Mouse (Mus musculus) spleen, postnatal 10 days (tissue): ENCODE data around the gene Xrcc3.

ENCODE experiments used
- DNase-seq, 2 experiments: peaks; one replicate each; pipeline ENCODE4 v3.0.0; 2021 to 2022; ENCODE audit warnings: low spot score in 2 of 2

The Xrcc3 gene

DNA sequence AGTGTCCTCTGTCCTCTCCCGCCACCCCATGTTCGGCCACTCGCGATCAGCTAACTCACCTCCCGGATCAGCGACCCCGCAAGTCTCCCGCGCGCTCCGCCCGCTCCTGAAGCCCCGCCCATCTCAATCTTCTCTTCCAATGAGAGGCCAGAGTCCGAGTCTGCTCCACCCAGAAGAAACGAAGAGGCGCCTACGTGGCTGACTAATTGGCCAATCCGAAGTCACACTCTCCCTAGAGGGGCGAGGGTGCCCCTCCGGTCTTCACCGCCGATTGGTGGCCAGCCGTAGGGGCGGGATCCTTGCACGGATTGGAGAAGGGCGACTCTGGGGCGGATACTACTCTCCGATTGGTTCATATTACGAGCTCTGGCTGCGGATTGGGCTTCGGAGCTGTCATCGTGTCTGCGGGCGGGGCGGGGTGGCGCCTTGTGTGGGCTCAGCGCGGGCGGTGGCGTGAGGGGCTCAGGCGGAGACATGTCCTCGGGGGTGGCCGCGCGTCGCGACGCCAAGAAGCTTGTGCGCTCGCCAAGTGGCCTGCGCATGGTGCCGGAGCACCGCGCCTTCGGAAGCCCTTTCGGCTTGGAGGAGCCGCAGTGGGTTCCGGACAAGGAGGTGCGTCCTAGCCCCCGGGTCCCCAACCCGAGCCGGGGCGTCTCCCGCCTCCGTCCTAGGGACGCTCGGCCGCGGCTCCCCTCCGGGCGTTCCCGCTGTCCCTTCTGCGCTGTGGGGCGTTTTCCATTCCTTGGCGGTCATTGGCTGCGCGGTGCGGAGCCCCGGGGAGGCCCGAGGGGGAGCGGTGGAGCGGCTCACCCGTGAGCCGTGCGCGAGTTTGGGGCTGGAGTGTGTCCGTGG lies at the start of gene Xrcc3, which contains the start of gene Zfyve21:
Gene Xrcc3 (minus strand): TSS at position 108 of the 852 bp plus-strand sequence.
Gene Zfyve21 (plus strand): TSS at position 405 of the 852 bp plus-strand sequence.
- DNase-seq = peak; percentile 91 to 96

DNA sequence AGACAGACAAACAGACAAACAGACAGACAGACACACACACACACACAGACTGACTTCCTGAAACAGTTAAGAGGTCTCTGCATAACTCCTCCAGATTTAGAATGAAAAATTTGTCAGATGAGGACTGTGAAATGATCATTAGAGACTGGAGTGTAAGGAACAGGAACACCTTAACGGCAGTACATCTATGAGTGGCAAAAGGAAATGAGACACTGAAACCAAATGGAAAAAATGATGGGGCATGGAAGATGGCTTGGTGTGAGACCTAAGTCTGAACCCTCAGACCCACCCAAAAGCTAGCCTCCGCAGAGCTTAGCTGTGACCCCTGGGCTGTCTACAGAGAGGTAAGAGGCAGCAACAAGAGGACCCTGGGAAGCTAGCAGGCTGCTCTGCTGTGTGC lies 41.8 kb upstream of the Xrcc3 start:
- no peak for DNase-seq

DNA sequence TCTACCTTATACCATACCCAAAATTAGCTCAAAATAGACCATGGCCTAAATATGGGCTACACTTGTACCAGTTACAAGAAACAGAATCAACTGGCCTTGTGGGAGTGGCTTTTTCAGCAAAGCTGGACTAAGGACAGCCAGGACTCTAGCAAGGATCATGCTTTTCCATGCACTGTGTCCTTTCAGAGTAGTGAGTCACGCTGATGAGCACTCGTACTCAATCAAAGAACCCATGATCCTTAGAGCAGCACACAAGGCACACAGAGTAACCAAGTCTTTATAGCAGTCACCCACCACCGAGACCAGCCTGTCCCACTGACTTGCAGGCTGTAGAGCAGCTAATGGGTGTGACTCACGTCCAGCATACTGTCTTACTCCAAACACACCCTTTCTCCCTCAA lies 39.9 kb upstream of the Xrcc3 start:
- no peak for DNase-seq

GRCm38 (mm10) chr12:111853011-111853436 lies 39.4 kb upstream of the Xrcc3 start:
- DNase-seq = no peak

- DNase-seq = no peak
Observed at GRCm38 (mm10) chr12:111851745-111852144, 38.1 kb upstream of the Xrcc3 start.

DNA sequence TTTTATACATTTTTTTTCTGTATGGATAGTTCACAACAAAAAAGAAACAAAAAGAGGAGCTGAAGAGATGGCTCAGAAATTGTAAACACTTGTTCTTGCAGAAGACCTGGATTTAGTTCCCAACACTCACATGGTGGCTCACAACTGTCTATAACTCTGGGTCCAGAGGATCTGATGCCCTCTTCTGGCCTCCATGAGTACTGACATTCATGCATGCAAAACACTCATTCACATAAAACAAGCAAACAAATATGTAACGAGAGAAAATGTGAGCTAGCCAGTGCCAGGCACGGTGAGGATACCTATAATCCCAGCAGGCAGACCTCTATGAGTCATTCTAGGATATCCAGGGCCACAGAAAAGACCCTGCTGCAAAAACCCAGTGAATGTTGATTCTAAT lies 37.6 kb upstream of the Xrcc3 start:
- DNase-seq = no peak

- no peak for DNase-seq
Observed at GRCm38 (mm10) chr12:111848300-111848798, 34.7 kb upstream of the Xrcc3 start.

GRCm38 (mm10) chr12:111846815-111847214 lies 33.1 kb upstream of the Xrcc3 start:
- no peak for DNase-seq

DNA sequence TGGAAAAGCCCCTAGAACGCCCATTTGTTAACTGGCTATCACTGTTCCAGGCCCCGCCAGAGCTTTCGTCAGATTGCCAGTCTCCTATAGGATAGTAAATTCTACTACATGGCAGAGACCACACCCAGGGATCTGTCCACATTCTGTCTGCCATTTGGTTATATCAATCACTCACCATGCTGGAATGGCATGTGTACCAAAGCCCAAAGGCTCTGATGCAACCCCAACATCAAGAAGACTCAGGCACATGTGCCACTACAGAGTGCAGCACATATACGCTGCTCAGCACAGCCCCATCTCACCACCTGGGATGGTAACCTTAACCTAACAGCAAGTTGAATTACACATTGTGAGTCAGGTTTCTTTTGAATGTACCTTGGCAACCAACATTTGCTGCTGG lies 32.3 kb upstream of the Xrcc3 start:
- no peak for DNase-seq

- DNase-seq = no peak
Observed at GRCm38 (mm10) chr12:111843470-111843869, 29.8 kb upstream of the Xrcc3 start.

DNA sequence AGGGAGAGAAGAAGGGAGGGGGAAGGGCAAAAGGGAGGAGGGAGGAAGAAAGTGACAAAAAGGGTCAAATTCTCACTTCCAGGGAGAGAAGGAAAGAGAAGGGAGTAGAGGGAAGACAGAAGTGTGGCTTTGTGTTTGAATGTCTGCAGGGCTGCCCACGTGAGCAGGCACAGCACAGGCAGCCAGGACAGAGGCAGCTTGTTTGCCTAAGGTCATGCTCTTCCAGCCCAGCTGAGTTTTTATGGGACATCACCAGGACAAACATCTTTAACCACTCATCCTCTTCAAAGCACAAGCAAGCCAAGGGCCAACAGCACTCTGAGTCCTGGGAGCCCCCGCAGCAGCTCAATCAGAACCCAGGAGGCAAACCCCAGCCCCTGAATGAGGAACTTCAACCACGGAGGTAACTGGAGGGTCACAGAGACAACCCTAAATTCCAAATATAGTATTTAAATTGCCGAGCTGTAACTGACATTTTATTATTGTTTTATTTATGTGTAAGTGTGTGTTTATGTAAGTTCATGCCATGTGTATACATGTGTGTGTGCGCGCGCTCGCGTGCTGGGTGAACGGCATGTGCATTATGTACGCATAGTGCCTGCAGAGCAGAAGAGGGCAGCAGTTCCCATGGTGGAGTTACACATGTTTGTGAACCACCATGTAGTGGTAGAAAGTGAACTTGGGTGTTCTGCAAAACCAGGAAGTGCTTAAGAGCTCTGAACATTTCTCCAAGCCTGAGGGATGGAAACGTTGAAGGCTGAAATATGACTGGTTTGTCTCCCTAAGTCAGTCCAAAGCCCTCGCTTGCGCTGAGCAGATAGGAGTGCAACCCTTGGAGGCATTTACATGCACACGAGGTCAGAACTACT lies 29.1 kb upstream of the Xrcc3 start:
- no peak for DNase-seq

GRCm38 (mm10) chr12:111833457-111833856 lies 19.8 kb upstream of the Xrcc3 start:
- peak in 1 of 2 experiments; percentile 56 for DNase-seq

GRCm38 (mm10) chr12:111832643-111833042 lies 19.0 kb upstream of the Xrcc3 start:
- no peak for DNase-seq

DNA sequence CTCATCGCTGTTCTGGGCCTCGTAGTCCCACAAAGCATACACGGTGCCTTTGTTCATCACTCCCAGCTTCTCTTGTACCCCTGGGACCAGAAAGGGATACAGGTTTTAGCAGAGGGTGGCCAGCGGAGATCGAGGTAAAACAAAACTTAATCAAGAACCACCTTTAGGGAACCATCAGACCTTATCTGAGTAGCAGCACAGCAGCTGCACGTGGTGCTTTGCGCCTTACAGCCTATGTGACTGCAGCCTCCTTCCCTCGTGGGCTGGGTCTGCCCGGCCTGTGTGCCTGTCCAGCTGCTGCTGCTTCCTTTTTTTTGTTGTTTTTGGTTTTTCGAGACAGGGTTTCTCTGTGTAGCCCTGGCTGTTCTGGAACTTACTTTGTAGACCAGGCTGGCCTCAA lies 16.7 kb upstream of the Xrcc3 start:
- DNase-seq = no peak

DNA sequence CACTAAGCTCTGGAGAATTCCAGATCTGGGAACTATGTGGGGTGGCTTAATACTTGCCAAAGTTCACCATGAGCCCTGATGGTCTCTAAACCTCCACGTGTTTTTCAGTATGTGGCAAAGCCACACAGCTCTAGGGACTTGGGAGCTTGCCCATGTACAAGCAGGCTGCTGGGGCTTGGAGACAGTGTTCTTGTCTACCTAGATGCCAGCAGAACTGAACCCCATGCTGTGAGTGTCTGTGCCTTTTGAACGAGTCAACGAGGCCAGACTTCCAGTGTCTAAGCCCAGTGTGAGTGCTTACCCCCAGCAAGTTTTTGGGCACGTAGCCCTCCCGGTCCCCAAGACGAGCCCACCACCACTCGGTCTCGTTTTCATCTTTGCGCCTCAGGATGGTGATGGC lies 16.3 kb upstream of the Xrcc3 start:
- DNase-seq = no peak

GRCm38 (mm10) chr12:111829447-111829846 lies 15.8 kb upstream of the Xrcc3 start:
- DNase-seq = no peak

DNA sequence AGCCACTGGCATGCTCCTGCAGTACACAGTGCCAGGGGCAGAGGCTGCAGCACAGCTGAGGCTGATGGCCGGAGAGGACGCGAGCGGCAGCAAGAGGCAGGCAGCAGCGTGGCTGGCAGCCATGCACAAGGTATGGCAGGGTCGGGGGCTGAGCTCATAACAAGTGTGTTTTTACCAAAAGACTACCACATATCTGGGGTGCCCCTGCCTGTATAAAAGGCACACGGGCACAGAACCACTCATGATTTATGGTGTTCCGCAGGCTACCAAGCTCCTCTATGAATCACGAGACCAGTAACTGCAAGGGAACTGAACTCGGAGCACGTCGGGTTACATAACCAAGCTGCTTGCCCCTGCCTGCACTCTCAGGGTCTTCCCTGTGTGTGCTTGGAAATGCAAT lies 13.9 kb upstream of the Xrcc3 start:
- DNase-seq = no peak

- DNase-seq = no peak
Observed at GRCm38 (mm10) chr12:111821931-111822330, 8.3 kb upstream of the Xrcc3 start.

DNA sequence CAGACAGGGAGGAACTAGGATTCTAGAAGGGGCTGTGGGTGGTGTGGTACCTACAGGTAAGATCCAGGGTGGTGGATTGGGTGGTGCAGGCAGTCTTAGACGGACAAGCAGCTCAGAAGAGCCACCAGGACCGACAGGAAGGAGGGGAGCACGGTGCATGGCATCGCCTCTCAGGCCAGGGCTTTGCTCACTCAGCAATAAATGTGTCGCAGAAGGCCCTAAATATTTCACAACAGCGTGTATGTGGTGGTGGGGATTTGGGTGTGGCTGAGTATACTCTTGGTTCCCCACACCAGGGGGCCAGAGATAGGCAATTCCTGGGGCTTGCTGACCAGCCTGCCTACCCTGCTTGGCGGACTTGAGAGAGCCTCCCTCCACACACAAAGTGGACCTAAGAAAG lies 7.0 kb upstream of the Xrcc3 start:
- DNase-seq = no peak

DNA sequence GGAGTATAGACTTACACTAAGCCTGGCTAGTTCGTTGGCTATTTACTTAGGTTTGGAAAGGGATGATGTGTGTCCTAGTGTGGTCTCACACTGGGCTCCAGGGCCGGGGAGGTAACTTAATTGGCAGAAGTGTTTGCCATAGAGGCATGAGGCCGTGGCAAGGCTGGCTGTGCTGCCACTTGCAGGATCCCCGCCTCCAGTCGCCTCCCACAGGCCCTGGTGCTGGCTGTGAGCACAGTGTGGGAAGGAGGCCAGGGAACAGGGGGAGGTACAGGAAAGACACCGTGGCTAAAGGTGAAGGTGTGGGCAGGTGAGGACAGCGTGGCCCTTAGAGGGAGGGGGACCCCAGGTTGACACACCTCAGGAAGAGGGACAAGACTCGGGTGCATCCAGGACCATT lies 6.3 kb upstream of the Xrcc3 start:
- DNase-seq = no peak

DNA sequence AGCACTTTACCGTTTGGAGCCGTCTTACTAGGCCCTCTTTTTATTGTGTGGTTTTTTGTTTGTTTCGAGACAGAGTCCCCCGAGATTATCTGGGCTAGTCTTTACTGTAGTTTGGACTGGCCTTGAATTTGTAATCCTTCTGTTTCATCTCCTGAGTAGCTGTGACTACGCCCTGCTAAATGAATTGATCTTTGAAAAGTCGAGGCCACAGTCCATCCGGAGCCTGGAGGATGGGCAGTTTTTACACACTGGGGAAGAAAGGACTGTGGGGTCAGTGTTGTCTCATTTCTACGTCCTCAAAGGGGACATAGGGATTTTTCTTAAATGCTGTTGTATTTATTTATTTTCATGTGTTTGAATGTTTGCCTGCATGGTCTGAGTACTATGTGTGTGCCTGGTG lies 4.3 kb upstream of the Xrcc3 start:
- DNase-seq = no peak

DNA sequence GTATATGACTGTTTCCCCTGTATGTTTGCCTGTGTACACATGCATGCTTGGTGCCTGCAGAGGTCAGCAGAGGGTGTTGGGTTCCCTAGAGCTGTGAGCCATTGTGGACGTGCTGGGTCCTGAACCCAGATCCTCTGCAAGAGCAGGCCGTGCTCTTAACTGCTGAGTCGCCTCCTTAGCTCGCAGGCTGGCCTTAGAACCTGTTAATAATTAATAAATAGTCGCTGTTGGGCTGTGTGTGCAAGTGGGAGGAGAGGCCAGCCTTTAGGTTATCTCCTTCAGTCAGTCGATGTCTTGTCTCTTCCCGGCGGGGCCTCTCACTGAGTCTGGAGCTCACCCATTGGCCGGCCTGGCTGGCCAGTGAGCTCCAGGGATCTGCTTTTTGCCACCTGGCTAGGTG lies 3.3 kb upstream of the Xrcc3 start:
- peak in 1 of 2 experiments; percentile 52 for DNase-seq
